Comparison of ENCODE assay signal across 21 mouse cellular contexts in genomic region chr8:50160326-50160725, GRCm38 (mm10).
A peak's percentile ranks its signal among the peaks of the same experiment; 100 is the strongest.
DNase-seq lines count a peak whose midpoint lies in the region; ATAC-seq and TF ChIP-seq lines count a peak whose summit lies in the region.
"Had no signal": no experiment of that assay in that cellular context is flagged by ENCODE, and none has a peak within 500 bp of the region (broad histone marks: within the 10 kb centered on the region; RNA-seq: fewer than 3 reads in every experiment).

No protein-coding gene starts in this region.

- no peaks in the 10 kb centered on the region for H3K36me3 ChIP-seq in hindbrain, embryonic 13.5 days
- H3K36me3 ChIP-seq in hindbrain, embryonic 14.5 days (replicated peaks; ENCODE audit: control insufficient read depth, insufficient read depth), result no peaks in the 10 kb centered on the region
- H3K36me3 ChIP-seq in neural tube, embryonic 11.5 days (ENCODE audit: control insufficient read depth, insufficient read depth, low read length), result no peaks in the 10 kb centered on the region
- no peaks in the 10 kb centered on the region for H3K36me3 ChIP-seq in forebrain, postnatal 0 days (ENCODE audit: insufficient read depth)
- H3K36me3 ChIP-seq: heart, embryonic 15.5 days; hindbrain, embryonic 10.5 days; limb, embryonic 15.5 days; midbrain, embryonic 12.5 days; neural tube, embryonic 12.5 days had no signal

- TF ChIP-seq CTCF in forebrain, postnatal 0 days (IDR thresholded peaks at IDR 0.05; ENCODE audit: low read depth), result no peak

- H3K9me3 ChIP-seq in hindbrain, embryonic 13.5 days, result no peaks in the 10 kb centered on the region
- H3K9me3 ChIP-seq in hindbrain, embryonic 14.5 days (ENCODE audit: control insufficient read depth, low read length), result no peaks in the 10 kb centered on the region
- H3K9me3 ChIP-seq in neural tube, embryonic 11.5 days (ENCODE audit: control insufficient read depth, low read length), result no peaks in the 10 kb centered on the region
- H3K9me3 ChIP-seq in forebrain, postnatal 0 days (ENCODE audit: low read length), result no peaks in the 10 kb centered on the region
- H3K9me3 ChIP-seq: heart, embryonic 15.5 days; hindbrain, embryonic 10.5 days; limb, embryonic 15.5 days; midbrain, embryonic 12.5 days; neural tube, embryonic 12.5 days had no signal

- no peaks in the 10 kb centered on the region for H3K4me1 ChIP-seq in hindbrain, embryonic 13.5 days (replicated peaks)
- no peaks in the 10 kb centered on the region for H3K4me1 ChIP-seq in hindbrain, embryonic 14.5 days (replicated peaks; ENCODE audit: control insufficient read depth, insufficient read depth, low read length)
- no peaks in the 10 kb centered on the region for H3K4me1 ChIP-seq in neural tube, embryonic 11.5 days (ENCODE audit: control insufficient read depth, insufficient read depth, low read length)
- no peaks in the 10 kb centered on the region for H3K4me1 ChIP-seq in forebrain, postnatal 0 days (ENCODE audit: insufficient read depth)
- H3K4me1 ChIP-seq: heart, embryonic 15.5 days; hindbrain, embryonic 10.5 days; midbrain, embryonic 12.5 days; neural tube, embryonic 12.5 days had no signal

- no peak overlapping the region for H3K9ac ChIP-seq in hindbrain, embryonic 13.5 days
- no peak overlapping the region for H3K9ac ChIP-seq in hindbrain, embryonic 14.5 days
- no peak overlapping the region for H3K9ac ChIP-seq in neural tube, embryonic 11.5 days (ENCODE audit: low read length)
- H3K9ac ChIP-seq in forebrain, postnatal 0 days, result no peak overlapping the region
- H3K9ac ChIP-seq: heart, embryonic 15.5 days; limb, embryonic 15.5 days; midbrain, embryonic 12.5 days; neural tube, embryonic 12.5 days had no signal

- no peak overlapping the region for H3K4me3 ChIP-seq in hindbrain, embryonic 13.5 days
- no peak overlapping the region for H3K4me3 ChIP-seq in hindbrain, embryonic 14.5 days (replicated peaks; ENCODE audit: low read length)
- no peak overlapping the region for H3K4me3 ChIP-seq in neural tube, embryonic 11.5 days (ENCODE audit: low read depth, low read length)
- no peak overlapping the region for H3K4me3 ChIP-seq in forebrain, postnatal 0 days (ENCODE audit: low read depth, low read length)
- H3K4me3 ChIP-seq: gastrocnemius, adult 2 months; heart, embryonic 15.5 days; hindbrain, embryonic 10.5 days; left cerebral cortex, adult 2 months; limb, embryonic 15.5 days; midbrain, embryonic 12.5 days; neural tube, embryonic 12.5 days had no signal

- peak overlapping the region; percentile 52; the same call in 1 of the 2 replicates for H3K27ac ChIP-seq in hindbrain, embryonic 13.5 days
- H3K27ac ChIP-seq in hindbrain, embryonic 14.5 days, result no peak overlapping the region
- no peak overlapping the region for H3K27ac ChIP-seq in neural tube, embryonic 11.5 days (ENCODE audit: low read depth, low read length)
- no peak overlapping the region for H3K27ac ChIP-seq in forebrain, postnatal 0 days (ENCODE audit: low read depth, low read length)
- H3K27ac ChIP-seq: gastrocnemius, adult 2 months; heart, embryonic 15.5 days; hindbrain, embryonic 10.5 days; left cerebral cortex, adult 2 months; limb, embryonic 15.5 days; midbrain, embryonic 12.5 days; neural tube, embryonic 12.5 days had no signal

- no peak for ATAC-seq in hindbrain, embryonic 13.5 days (ENCODE audit: low FRiP score)
- no peak for ATAC-seq in hindbrain, embryonic 14.5 days (ENCODE audit: low FRiP score)
- no peak for ATAC-seq in neural tube, embryonic 11.5 days (ENCODE audit: insufficient read depth, low FRiP score, low TSS enrichment)
- peak; percentile 66 for ATAC-seq in forebrain, postnatal 0 days
- ATAC-seq in granulocyte monocyte progenitor cell, adult 5-6 weeks (replicated peaks; ENCODE audit: poor library complexity, severe bottlenecking), result no peak

- no peak for DNase-seq in hindbrain, embryonic 14.5 days (ENCODE audit: low spot score)
- peak; percentile 17 for DNase-seq in neural tube, embryonic 11.5 days (ENCODE audit: low spot score)
- no peak for DNase-seq in neural tube, embryonic 10.5 days (ENCODE audit: extremely low spot score, low spot score)
- DNase-seq in forebrain, postnatal 0 days, result peak; percentile 13
- no peak for DNase-seq in left cerebral cortex, postnatal 4 days
- DNase-seq: adrenal gland, postnatal 10 days; B cell, adult 2 months; cerebellum, adult 18-20 months; cerebellum, postnatal 36 days; gastrocnemius, adult 2 months; heart, adult 11 months; kidney, adult 2 months; kidney, postnatal 25 days had no signal

- no peak overlapping the region for H3K4me2 ChIP-seq in hindbrain, embryonic 13.5 days
- H3K4me2 ChIP-seq in hindbrain, embryonic 14.5 days (replicated peaks), result no peak overlapping the region; the same call in 1 of the 2 replicates
- H3K4me2 ChIP-seq in neural tube, embryonic 11.5 days (ENCODE audit: low read depth), result no peak overlapping the region
- no peak overlapping the region for H3K4me2 ChIP-seq in forebrain, postnatal 0 days (ENCODE audit: low read depth)
- H3K4me2 ChIP-seq: heart, embryonic 15.5 days; limb, embryonic 15.5 days; midbrain, embryonic 12.5 days; neural tube, embryonic 12.5 days had no signal

- H3K27me3 ChIP-seq in hindbrain, embryonic 13.5 days, result no peaks in the 10 kb centered on the region
- H3K27me3 ChIP-seq in hindbrain, embryonic 14.5 days (ENCODE audit: control insufficient read depth, insufficient read depth, low read length), result no peaks in the 10 kb centered on the region
- no peaks in the 10 kb centered on the region for H3K27me3 ChIP-seq in neural tube, embryonic 11.5 days (ENCODE audit: control insufficient read depth, insufficient read depth, low read length)
- no peaks in the 10 kb centered on the region for H3K27me3 ChIP-seq in forebrain, postnatal 0 days (ENCODE audit: insufficient read depth, low read length)
- H3K27me3 ChIP-seq: heart, embryonic 15.5 days; limb, embryonic 15.5 days; midbrain, embryonic 12.5 days; neural tube, embryonic 12.5 days had no signal

- 66% methylated on average over 5 of the region's 5 CpGs for WGBS in hindbrain, embryonic 13.5 days
- WGBS in hindbrain, embryonic 14.5 days, result 72% methylated on average over 5 of the region's 5 CpGs
- 77% methylated on average over 5 of the region's 5 CpGs for WGBS in neural tube, embryonic 11.5 days
- WGBS in forebrain, postnatal 0 days, result 64% methylated on average over 5 of the region's 5 CpGs

- intact Hi-C loops in left cerebral cortex, postnatal 4 days (cut with DNase I), result no loop called here

Comparison
In these comparisons a context has a peak if more than half of its experiments do, and no peak if none do; other contexts are left out.
1. DNase-seq: peak in neural tube, embryonic 11.5 days (single experiment) and forebrain, postnatal 0 days (single experiment); none in hindbrain, embryonic 14.5 days (single experiment), neural tube, embryonic 10.5 days (single experiment) and left cerebral cortex, postnatal 4 days (single experiment).